Mouse (Mus musculus): Measurements from ENCODE around the gene Mlf2. TPM values are rescaled to one million over a fixed set of nuclear protein-coding genes. Genes with fewer than 3 reads are reported as not detected.

Gene Mlf2
- total RNA-seq, 2 experiments from 2014 or later, result 630 to 652 TPM

- no peak for DNase-seq
Observed at GRCm38 (mm10) chr6:124913214-124913613, 18.0 kb upstream of the Mlf2 start.

DNA sequence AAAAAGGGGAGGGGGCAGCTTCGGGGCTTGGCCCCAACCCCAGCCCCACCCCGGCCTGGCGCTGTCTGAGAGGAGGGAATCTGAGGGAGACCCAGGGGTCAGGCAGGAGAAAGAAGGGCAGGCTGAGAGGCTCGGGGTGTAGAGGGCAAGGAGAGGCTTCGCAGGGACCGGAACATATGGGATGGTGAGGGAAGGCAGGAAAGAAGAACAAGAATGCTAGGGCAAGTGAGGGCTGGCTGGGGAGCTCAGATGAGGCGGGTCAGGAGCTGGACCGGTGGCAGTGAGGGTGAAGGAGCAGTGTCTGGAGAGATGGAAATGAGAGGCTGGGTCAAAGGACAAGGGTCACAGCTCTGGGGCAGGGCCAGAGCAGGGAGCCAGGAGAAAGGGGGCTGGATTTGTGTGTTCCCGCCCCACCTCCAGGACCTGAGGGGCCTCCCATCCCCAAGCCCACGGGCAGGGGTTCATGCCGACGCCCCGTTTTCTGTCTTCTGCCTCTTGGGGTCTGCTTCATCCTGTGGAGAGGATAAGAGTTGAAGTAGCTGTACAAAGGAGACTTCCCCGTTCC is 17.4 kb upstream of the Mlf2 start:
- no peak for DNase-seq

- no peak for DNase-seq
Observed at GRCm38 (mm10) chr6:124914511-124914910, 16.7 kb upstream of the Mlf2 start.

- no peak for DNase-seq
Observed at GRCm38 (mm10) chr6:124915160-124915941, 15.8 kb upstream of the Mlf2 start.

DNA sequence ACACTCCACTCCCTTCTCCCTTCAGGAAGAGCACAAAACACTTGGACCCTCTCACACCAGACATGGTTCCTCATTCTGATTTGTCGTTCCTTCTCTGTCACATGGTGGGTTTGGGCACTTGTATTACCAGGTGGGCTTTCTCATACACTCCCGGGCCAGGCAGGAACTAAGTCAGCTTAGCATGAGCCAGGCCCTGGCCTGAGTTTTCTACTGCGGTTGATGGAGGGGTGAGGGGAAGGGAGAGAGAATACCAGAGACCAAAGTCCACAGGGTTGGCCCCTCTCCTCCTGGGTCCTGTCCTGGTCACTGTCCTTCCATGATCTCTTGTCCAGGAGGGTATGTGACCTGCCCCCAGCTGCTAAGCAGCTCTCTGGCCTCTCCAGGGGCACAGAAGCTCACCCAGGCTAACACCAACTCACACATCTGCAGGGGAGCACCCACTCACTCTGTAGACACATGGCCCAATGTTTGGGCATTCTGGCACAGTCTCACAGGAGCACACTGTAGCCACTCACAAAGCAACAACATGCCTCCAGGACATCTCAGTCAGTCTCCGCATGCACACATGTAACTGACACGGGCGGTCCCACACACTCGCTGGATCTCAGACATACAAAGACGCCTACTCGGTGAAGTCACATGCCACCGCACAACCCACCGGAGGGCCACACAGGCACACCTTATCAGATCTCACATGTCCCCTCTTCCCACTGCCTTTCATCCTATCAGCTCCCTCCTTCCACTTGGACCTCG is 15.1 kb upstream of the Mlf2 start:
- peak; percentile 57 to 59 for DNase-seq

DNA sequence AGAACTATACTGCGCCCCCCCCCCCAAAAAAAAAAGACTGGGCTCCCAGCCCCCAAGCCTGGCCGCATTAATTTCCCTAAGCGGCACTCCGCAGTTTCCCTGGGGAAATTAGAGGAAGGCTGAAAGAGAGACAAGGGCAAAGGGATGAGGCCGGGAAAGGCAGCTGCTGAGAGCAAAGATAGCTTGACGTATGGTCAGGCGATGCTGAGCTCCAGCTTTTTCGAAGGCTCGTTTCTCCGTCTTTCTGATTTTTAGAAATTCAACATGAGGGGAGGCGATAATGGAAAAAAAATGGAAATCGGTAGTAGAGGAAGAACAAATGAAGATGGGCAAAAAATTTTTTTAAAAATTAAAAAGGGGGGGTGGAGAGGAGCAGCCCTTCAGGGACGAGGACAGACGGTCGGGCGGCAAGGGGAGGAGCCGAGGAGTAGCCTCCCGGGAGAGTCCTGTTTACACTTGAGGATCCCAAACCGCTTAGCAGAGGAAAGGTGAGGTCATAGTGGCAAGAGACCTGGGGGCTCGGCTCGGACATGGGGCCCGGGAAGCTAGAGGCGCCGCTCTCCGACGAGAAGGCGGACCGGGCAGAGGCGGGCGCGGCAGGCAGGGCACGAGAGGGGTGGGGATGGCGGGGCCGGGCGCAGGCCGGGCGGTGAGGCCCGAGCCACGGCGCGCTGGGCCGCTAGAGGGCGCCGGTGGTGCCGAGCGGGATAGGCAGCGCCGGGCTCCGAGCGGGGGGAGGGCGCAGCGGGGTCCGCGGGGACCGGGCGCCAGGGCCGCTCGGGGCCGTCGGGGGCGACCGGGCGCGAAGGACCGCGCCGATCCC is 14.3 kb upstream of the Mlf2 start:
- DNase-seq, result peak; percentile 88 to 91

GRCm38 (mm10) chr6:124917518-124918330 is 13.5 kb upstream of the Mlf2 start:
- DNase-seq, result peak; percentile 92 to 93

- no peak for DNase-seq
Observed at GRCm38 (mm10) chr6:124918331-124918690, 12.9 kb upstream of the Mlf2 start.

- DNase-seq, result no peak
Observed at GRCm38 (mm10) chr6:124918890-124919627, 12.1 kb upstream of the Mlf2 start.

- DNase-seq, result peak; percentile 91 to 93
Observed at GRCm38 (mm10) chr6:124919695-124920317, 11.4 kb upstream of the Mlf2 start, which contains the start of gene Ptms. Gene Ptms (minus strand): TSS chr6:124920103.

DNA sequence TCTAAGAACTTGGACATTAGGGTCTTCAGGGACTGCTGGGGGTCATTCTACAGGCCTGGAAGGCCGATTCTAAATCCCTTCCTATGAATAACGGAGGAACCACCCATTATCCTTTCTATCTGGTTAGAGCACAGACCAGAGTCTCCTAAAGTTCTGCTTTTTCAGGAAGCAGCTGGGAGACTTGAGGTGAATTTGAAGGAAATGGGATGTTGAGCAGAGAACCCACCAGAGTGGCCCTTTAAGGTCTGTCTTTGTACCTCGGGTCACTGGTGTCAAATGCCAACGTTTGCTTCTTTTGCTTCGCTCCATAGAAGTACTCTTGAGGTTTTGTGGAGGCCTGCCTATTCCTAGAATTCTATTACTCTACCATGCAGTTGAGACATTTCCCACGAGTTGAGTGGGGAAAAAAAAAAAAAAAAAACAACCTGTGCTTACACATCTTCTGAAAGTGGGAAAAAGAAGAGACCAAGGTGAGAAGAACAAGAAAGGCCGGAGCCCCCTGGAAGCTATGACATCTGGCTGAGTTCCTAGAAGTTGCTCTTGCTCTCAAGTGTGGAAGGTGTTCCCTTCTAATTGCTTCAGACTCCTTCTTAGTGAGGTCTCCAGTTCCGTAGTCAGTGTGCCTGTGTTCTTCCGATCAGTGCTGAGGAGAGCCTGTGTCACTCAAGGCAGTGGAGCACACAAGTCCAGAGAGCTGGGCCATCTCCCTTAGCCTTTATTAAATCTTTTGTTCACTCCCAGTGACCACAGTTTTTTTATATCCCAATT is 10.7 kb upstream of the Mlf2 start:
- no peak for DNase-seq

DNA sequence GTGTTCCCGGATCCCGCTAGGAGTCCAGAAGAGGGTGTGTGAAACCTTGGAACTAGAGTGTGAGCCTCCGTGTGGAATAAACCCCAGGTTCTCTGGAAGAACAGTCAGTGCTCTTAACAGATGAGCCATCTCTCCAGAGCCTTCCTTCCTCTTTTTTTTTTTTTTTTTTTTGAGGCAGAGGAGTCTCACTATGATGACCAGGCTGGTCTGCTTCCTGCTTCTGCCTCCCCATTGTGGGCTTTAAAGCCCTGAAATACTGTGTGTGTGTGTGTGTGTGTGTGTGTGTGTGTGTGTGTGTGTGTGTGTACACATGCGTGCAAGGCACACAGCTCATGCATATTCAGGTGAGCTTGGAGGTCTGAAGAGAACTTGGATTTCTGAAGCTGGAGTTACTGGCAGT is 9.6 kb upstream of the Mlf2 start:
- DNase-seq, result no peak

GRCm38 (mm10) chr6:124925173-124925793 is 5.9 kb upstream of the Mlf2 start:
- DNase-seq, result no peak

GRCm38 (mm10) chr6:124925941-124926340 is 5.2 kb upstream of the Mlf2 start:
- no peak for DNase-seq

DNA sequence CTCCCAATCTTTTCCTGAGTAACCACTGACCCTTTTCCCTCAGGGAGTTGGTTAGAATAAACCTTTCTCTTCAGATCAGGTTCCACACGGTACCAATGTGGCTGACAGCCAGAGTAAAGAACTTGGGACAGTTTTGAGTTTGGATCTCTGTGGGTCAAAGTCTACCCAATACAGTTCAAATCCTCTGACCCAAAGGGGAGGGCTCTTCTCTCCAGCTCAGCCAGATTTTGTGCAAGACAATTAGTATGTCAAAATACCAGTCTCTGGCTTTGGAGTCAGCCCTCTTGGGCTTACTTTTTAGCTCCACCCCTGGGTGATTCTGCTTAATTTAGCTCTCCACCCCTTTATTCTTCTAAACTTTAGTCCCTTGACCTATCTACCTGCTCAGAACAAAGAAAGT is 955 bp upstream of the Mlf2 start:
- DNase-seq, result no peak

DNA sequence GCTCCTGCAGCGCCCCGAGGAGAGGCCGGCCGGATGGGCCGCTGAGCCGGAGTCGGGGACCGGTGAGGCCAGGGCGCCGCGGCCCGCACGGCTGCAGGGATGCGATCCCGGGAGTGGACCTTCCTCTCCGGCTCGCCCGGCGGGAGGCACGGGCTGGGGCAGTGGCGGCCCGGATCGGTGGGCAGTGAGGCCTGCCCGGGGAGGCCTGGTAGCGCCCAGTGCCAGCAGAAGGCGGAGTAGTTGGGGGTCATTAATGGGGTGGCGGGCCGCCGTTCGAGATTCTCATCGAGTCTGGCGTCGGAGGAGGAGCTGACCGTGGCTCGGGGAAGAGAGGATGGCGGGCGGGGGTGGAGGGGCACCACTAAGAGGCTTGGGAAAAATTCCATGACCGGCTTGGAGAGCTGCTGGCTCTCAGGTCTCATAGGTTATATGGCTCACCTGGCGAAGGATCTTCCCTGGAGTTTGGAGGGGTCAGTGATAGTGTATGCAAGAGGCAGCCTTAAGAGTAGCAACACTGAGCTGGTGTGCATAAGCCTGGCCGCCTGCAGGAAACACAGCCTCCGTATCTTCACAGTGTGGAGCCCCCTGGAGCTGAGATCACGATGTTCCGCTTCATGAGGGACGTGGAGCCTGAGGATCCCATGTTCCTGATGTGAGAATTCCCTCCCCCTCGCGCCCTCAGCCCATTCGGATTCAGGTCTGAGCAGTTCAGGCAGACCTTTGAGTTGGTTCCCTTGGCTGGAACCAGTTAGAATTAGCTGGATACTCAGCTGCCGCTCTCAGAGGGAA is 533 bp downstream of the Mlf2 start:
- no peak for DNase-seq

DNA sequence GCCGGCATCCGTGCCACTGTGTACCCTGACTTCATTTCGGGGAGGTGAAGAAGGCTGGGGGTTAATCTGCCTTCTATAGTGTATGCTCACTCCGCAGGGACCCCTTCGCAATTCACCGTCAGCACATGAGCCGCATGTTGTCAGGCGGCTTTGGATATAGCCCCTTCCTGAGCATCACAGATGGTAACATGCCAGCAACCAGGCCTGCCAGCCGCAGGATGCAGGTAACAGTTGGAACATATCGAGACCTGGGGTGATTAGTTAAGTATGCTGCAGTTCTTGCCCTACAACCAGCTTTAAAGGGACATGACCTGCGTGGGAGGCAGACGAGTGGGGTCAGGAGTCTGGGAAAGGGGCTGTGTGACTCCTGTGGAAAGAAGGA is 1.1 kb downstream of the Mlf2 start:
- no peak for DNase-seq

GRCm38 (mm10) chr6:124933127-124933526 is 1.9 kb downstream of the Mlf2 start:
- no peak for DNase-seq

All from layer of hippocampus, postnatal 36 days (tissue).